Comparison of ENCODE assay signal across 9 mouse cellular contexts in the genomic region with DNA sequence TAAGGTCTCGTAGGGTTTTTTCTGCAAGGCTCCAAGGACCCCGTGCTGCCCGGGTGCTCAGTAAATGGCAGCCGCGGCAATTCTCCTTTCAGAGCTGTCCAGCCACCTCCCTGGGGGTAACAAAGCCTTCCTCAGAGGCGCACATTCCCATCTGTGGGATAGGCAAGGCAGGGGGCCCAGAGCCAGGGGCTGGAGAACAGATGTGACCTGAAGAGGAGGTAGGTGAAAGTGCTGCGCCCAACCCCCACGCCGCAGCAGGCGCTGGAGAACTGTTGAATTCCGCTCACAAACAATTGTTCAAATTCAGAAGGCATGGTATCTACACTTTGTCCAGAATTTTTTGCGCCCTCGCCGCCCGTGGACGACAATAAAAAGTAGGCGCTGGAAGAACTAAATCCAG. TPM values are rescaled to one million over a fixed set of nuclear protein-coding genes. Genes with fewer than 3 reads are reported as not detected.
DNase-seq lines count a peak whose midpoint lies in the region; ATAC-seq and TF ChIP-seq lines count a peak whose summit lies in the region.
"Had no signal": no experiment of that assay in that cellular context is flagged by ENCODE, and none has a peak within 500 bp of the region (broad histone marks: within the 10 kb centered on the region; RNA-seq: fewer than 3 reads in every experiment).

No protein-coding gene starts in this region.

- H3K9ac ChIP-seq in ES-Bruce4 (ENCODE audit: low read depth, poor library complexity, severe bottlenecking) = peak overlapping the region; percentile 97
- H3K9ac ChIP-seq in forebrain, embryonic 13.5 days = 0 out of 2 replicates have a peak overlapping the region, but pooled peaks have one; percentile 99
- H3K9ac ChIP-seq in limb, embryonic 13.5 days = peak overlapping the region; percentile 99
- no peak overlapping the region for H3K9ac ChIP-seq in stomach, embryonic 15.5 days

- peak overlapping the region; percentile 77 for H3K4me3 ChIP-seq in erythroblast, embryonic 14.5 days (replicated peaks)
- peak overlapping the region; percentile 55 for H3K4me3 ChIP-seq in ES-Bruce4 (ENCODE audit: low read depth, low read length)
- peak overlapping the region; percentile 88 for H3K4me3 ChIP-seq in forebrain, embryonic 13.5 days
- H3K4me3 ChIP-seq in limb, embryonic 13.5 days = peak overlapping the region; percentile 96
- H3K4me3 ChIP-seq in stomach, embryonic 15.5 days (replicated peaks) = peak overlapping the region; percentile 80

- peaks cover 52% of the 10 kb centered on the region for H3K27me3 ChIP-seq in erythroblast, embryonic 14.5 days (ENCODE audit: control insufficient read depth)
- no peaks in the 10 kb centered on the region for H3K27me3 ChIP-seq in ES-Bruce4 (ENCODE audit: control insufficient read depth, insufficient read depth, low read length, poor library complexity, severe bottlenecking)
- H3K27me3 ChIP-seq in forebrain, embryonic 13.5 days = peaks cover 20% of the 10 kb centered on the region
- H3K27me3 ChIP-seq in limb, embryonic 13.5 days = peaks cover 19% of the 10 kb centered on the region
- H3K27me3 ChIP-seq in stomach, embryonic 15.5 days (replicated peaks) = peaks cover 7% of the 10 kb centered on the region; the same call in 1 of the 2 replicates

- WGBS in forebrain, embryonic 13.5 days = under 1% methylated on average over 17 of the region's 17 CpGs
- 2% methylated on average over 17 of the region's 17 CpGs for WGBS in limb, embryonic 13.5 days
- 2% methylated on average over 17 of the region's 17 CpGs for WGBS in stomach, embryonic 15.5 days

- DNase-seq in left cerebral cortex, adult 8-10 months (ENCODE audit: low spot score in 2 of 2) = no peak
- no peak for DNase-seq in frontal cortex, postnatal 36 days (ENCODE audit: low spot score in 2 of 2)

- TF ChIP-seq POLR2A in ES-Bruce4 (IDR thresholded peaks at IDR 0.05; ENCODE audit: insufficient read depth, low read length) = no peak

- TF ChIP-seq CTCF in ES-Bruce4 (IDR thresholded peaks at IDR 0.05; ENCODE audit: low read depth, low read length) = no peak

- H3K9me3 ChIP-seq in erythroblast, embryonic 14.5 days (ENCODE audit: control insufficient read depth, low read length) = no peaks in the 10 kb centered on the region
- no peaks in the 10 kb centered on the region for H3K9me3 ChIP-seq in ES-Bruce4 (replicated peaks; ENCODE audit: control insufficient read depth, insufficient read depth, low read length, poor library complexity, severe bottlenecking)
- H3K9me3 ChIP-seq in forebrain, embryonic 13.5 days (replicated peaks) = no peaks in the 10 kb centered on the region
- no peaks in the 10 kb centered on the region for H3K9me3 ChIP-seq in limb, embryonic 13.5 days
- no peaks in the 10 kb centered on the region for H3K9me3 ChIP-seq in stomach, embryonic 15.5 days
- H3K9me3 ChIP-seq: G1E had no signal

- peak overlapping the region; percentile 94 for H3K4me2 ChIP-seq in forebrain, embryonic 13.5 days
- H3K4me2 ChIP-seq in limb, embryonic 13.5 days (replicated peaks) = peak overlapping the region; percentile 98
- peak overlapping the region; percentile 88 for H3K4me2 ChIP-seq in stomach, embryonic 15.5 days

- peak overlapping the region; percentile 47 for H3K27ac ChIP-seq in ES-Bruce4 (ENCODE audit: insufficient read depth, low read length)
- no peak overlapping the region for H3K27ac ChIP-seq in forebrain, embryonic 13.5 days
- H3K27ac ChIP-seq in limb, embryonic 13.5 days = no peak overlapping the region
- H3K27ac ChIP-seq in stomach, embryonic 15.5 days = no peak overlapping the region

- H3K4me1 ChIP-seq in erythroblast, embryonic 14.5 days (ENCODE audit: control insufficient read depth) = peaks cover 51% of the 10 kb centered on the region
- peaks cover 9% of the 10 kb centered on the region for H3K4me1 ChIP-seq in ES-Bruce4 (ENCODE audit: control insufficient read depth, insufficient read depth, low read length)
- peaks cover 43% of the 10 kb centered on the region for H3K4me1 ChIP-seq in forebrain, embryonic 13.5 days
- peaks cover 45% of the 10 kb centered on the region for H3K4me1 ChIP-seq in limb, embryonic 13.5 days
- H3K4me1 ChIP-seq in stomach, embryonic 15.5 days = peaks cover 38% of the 10 kb centered on the region

- H3K36me3 ChIP-seq in erythroblast, embryonic 14.5 days (ENCODE audit: control insufficient read depth) = no peaks in the 10 kb centered on the region
- no peaks in the 10 kb centered on the region for H3K36me3 ChIP-seq in ES-Bruce4 (ENCODE audit: control insufficient read depth, insufficient read depth, low read length, poor library complexity, severe bottlenecking)
- no peaks in the 10 kb centered on the region for H3K36me3 ChIP-seq in forebrain, embryonic 13.5 days (ENCODE audit: poor library complexity, severe bottlenecking)
- no peaks in the 10 kb centered on the region for H3K36me3 ChIP-seq in limb, embryonic 13.5 days
- no peaks in the 10 kb centered on the region for H3K36me3 ChIP-seq in stomach, embryonic 15.5 days
- H3K36me3 ChIP-seq: G1E had no signal

- peak; percentile 94 for TF ChIP-seq EP300 in ES-Bruce4 (IDR thresholded peaks at IDR 0.05; ENCODE audit: insufficient read depth, low read depth, low read length)

- no peak for ATAC-seq in erythroblast, adult 5-6 weeks (replicated peaks; ENCODE audit: low FRiP score, poor library complexity, severe bottlenecking)
- no peak for ATAC-seq in forebrain, embryonic 13.5 days
- no peak for ATAC-seq in limb, embryonic 13.5 days (ENCODE audit: low FRiP score, low read depth)
- ATAC-seq in stomach, embryonic 15.5 days (ENCODE audit: insufficient read depth, low FRiP score, low read depth) = no peak

RNA-seq across cellular contexts. Expression of a gene that starts 0.4 kb away (rescaled TPM):
- polyA plus RNA-seq in erythroblast, embryonic 14.5 days (2012) = 0.08 TPM in 2 replicates
- 1.2 and 10.2 TPM in 2 replicates for total RNA-seq in erythroblast, adult 5-6 weeks (2015; ENCODE audit: low replicate concordance)
- 0.17 and 4.2 TPM in 2 replicates for total RNA-seq in erythroblast, adult 5-6 weeks (2017; ENCODE audit: low replicate concordance)
- polyA plus RNA-seq in ES-Bruce4 (2011; ENCODE audit: insufficient read depth, insufficient read length, low read depth, missing spikeins) = 88.2 and 102 TPM in 2 replicates
- 7.3 and 8.1 TPM in 2 replicates for polyA plus RNA-seq in forebrain, embryonic 13.5 days (2015; fragmentation: Nextera tagmentation; extraction: Ambion mirVana)
- polyA plus RNA-seq in limb, embryonic 13.5 days (2015; fragmentation: Nextera tagmentation; extraction: Ambion mirVana) = 11.3 and 11.5 TPM in 2 replicates
- 8.2 and 9.3 TPM in 2 replicates for polyA plus RNA-seq in stomach, embryonic 15.5 days (2015; fragmentation: Nextera tagmentation; extraction: Ambion mirVana)
- 100 to 1,000 TPM in 2 of 4 experiments, 10 to 100 TPM in 2; 95.7 to 104 (median 99.7) TPM for total RNA-seq in left cerebral cortex, adult 8-10 months (2022)

RNA-seq across cellular contexts. Expression of a gene that starts 36.7 kb away (rescaled TPM):
- polyA plus RNA-seq in erythroblast, embryonic 14.5 days (2012) = 0.01 TPM in 1 of 2 replicates, not detected in the other
- total RNA-seq in erythroblast, adult 5-6 weeks (2015; ENCODE audit: low replicate concordance) = 12.1 and 21.5 TPM in 2 replicates
- 13.4 and 18.7 TPM in 2 replicates for total RNA-seq in erythroblast, adult 5-6 weeks (2017; ENCODE audit: low replicate concordance)
- polyA plus RNA-seq in ES-Bruce4 (2011; ENCODE audit: insufficient read depth, insufficient read length, low read depth, missing spikeins) = 0.70 and 1.9 TPM in 2 replicates
- polyA plus RNA-seq in forebrain, embryonic 13.5 days (2015; fragmentation: Nextera tagmentation; extraction: Ambion mirVana) = not detected in 2 replicates
- 0.19 and 0.26 TPM in 2 replicates for polyA plus RNA-seq in limb, embryonic 13.5 days (2015; fragmentation: Nextera tagmentation; extraction: Ambion mirVana)
- polyA plus RNA-seq in stomach, embryonic 15.5 days (2015; fragmentation: Nextera tagmentation; extraction: Ambion mirVana) = 1.6 TPM in 2 replicates
- 1 to 10 TPM in 2 of 4 experiments, under 1 TPM in 2; 0.17 to 1.1 (median 0.82) TPM for total RNA-seq in left cerebral cortex, adult 8-10 months (2022)
- polyA plus RNA-seq: G1E had no signal
